Mouse (Mus musculus): ENCODE results near the gene Otulin. TPM values are rescaled to one million over a fixed set of nuclear protein-coding genes. Genes with fewer than 3 reads are reported as not detected.

The Otulin gene
- polyA plus RNA-seq (2015; fragmentation: Nextera tagmentation; extraction: Ambion mirVana) = 37.7 and 45.9 TPM in 2 replicates

DNA sequence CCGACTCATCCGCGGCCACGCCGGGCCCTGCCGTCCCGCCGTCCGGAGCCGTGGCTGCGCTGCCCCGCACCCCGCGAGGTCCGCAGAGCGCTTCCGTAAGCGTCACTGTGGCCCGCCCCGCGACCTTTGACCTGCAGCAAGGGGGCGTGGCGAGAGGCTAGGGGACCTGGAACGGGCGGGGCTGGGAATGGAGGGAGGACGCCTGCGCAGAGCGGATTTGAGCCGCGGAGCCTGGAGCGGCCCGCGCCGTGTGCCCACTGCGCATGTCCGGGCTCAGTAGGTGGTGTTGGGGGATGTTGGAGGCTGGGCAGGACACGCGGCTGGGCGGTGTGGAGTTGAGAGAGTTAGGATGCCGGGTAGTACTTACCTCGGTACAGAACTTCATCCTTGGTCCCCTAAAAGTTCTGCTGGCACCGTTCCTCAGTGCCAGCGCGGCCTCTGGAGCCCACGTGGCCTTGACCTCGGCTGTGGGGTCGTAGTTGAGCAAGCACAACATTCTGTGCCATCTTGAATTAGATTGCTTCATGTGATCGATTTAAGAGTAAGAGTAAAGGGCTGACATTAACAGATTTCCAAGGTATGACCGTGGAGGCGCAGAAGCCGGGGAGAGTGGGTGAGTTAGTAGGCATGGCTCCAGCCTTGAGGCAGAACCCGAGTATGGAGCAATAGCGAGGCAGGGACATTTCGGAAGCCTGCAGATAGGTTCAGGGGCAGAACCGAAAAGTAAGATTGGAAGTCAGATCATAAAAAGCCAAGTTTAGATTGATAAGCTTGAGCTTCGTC lies at the start of gene Otulin:
Gene Otulin, minus strand, starts transcription at position 93 of the 783 bp plus-strand sequence.

Small RNAs within 50 kb of the gene (microRNA-seq; reads per million reads assigned to microRNA genes)
- not detected for gene Mir7117 (ENCODE audit: borderline replicate concordance, insufficient number of aligned reads)

Other genes starting within 250 kb of the Otulin start
- 15.7 and 17.9 TPM in 2 replicates for gene Ank, start 164.0 kb downstream of the Otulin start, polyA plus RNA-seq (2015; fragmentation: Nextera tagmentation; extraction: Ambion mirVana)
- gene Otulinl, start 50.9 kb upstream of the Otulin start, polyA plus RNA-seq (2015; fragmentation: Nextera tagmentation; extraction: Ambion mirVana) = 11.7 and 14.2 TPM in 2 replicates

Data from adrenal gland, postnatal 0 days (tissue).